Mouse (Mus musculus) stomach, embryonic 16.5 days (tissue): ENCODE measurements at regions not wholly inside any gene's neighbourhood (a gene's known extent, or its start where the extent isn't known, plus 50 kb on each side); places are given as distances from the start of the nearest gene placed in this dataset.

Experiments
- ATAC-seq: fragments of 200-750 bp; cut with Nextera tagmentation; 2 replicates; pipeline ENCODE4 v1.8.0; 2017; ENCODE audit warnings: moderate number of reproducible peaks, moderate TSS enrichment; ENCODE audit not compliant: insufficient read depth, low FRiP score
- H3K27ac ChIP-seq: fragments of 300-500 bp; sonication (generic); 2 replicates; pipeline ENCODE4 v1.5.1; 2014; ENCODE audit warnings: low read length
- H3K27me3 ChIP-seq: fragments of 300-500 bp; sonication (generic); 2 replicates; pipeline ENCODE4 v1.6.1; 2014; ENCODE audit warnings: low read length, control low read depth, mixed read lengths; ENCODE audit not compliant: control insufficient read depth, insufficient read depth
- H3K36me3 ChIP-seq: fragments of 300-500 bp; sonication (generic); 2 replicates; pipeline ENCODE4 v1.6.1; 2014; ENCODE audit warnings: low read length; ENCODE audit not compliant: control insufficient read depth, insufficient read depth
- H3K4me1 ChIP-seq: fragments of 300-500 bp; sonication (generic); 2 replicates; pipeline ENCODE4 v1.6.1; 2014; ENCODE audit warnings: low read length, control low read depth, mixed read lengths; ENCODE audit not compliant: control insufficient read depth, insufficient read depth
- H3K4me2 ChIP-seq: fragments of 300-500 bp; sonication (generic); 2 replicates; pipeline ENCODE4 v1.6.1; 2014; ENCODE audit warnings: low read depth, low read length, mixed read lengths
- H3K4me3 ChIP-seq: fragments of 300-500 bp; sonication (generic); replicated peaks from 2 replicates; pipeline ENCODE4 v1.5.1; 2014; ENCODE audit warnings: mild to moderate bottlenecking, low read length
- H3K9ac ChIP-seq: fragments of 300-500 bp; sonication (generic); 2 replicates; pipeline ENCODE4 v1.6.1; 2014; ENCODE audit warnings: low read length
- H3K9me3 ChIP-seq: fragments of 300-500 bp; sonication (generic); replicated peaks from 2 replicates; pipeline ENCODE4 v1.6.1; 2016; ENCODE audit warnings: low read length, control low read depth; ENCODE audit not compliant: control insufficient read depth
- WGBS: fragments of 180-500 bp; shearing (Covaris S2); extraction: QIAGEN DNeasy Blood & Tissue Kit; methylation state at CpG from one replicate; pipeline ENCODE4 v1.1.7; 2014; 5-methylcytosine and 5-hydroxymethylcytosine counted together

DNA sequence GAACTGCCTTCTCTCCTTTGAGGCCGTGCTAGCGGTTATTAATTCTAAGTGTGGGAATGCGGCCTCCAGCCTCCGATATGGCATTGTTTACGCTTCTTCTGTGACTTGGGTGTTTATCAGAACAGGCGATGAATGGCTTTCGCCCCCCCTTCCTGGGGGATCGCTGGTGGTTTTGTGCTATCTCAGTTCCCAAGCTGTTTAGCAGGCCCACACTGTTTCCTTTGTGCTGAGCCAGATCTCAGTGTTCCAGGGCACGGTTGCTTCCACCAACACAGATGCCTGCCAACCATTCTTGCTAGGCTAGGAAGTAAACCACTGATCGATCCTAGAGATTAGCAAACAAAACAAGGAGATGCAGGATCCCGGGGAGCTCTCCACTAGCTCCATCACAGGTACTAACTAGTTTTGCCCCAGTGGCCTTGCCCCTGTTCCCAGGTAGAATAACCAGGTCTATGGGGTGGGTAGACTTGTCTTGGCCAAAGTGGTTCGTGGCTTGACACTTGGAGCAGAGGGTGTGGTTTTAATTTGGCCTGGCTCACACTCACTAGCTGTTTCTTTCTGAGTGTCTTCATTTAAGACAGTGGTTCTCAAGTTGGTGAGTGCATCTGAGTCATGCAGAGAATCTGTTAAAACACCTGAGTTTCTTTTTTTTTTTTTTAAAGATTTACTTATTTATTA, 50.9 kb upstream of the Ahctf1 start:
- Histone ChIP-seq H3K27ac (no peak overlapping the region), H3K9me3 (no peaks in the 10 kb centered on the region), H3K36me3 (no peaks in the 10 kb centered on the region), H3K4me3 (no peak overlapping the region), H3K9ac (0 out of 2 replicates have a peak overlapping the region, but pooled peaks have one; percentile 16), H3K4me2 (0 out of 2 replicates have a peak overlapping the region, but pooled peaks have one; percentile 3), H3K27me3 (no peaks in the 10 kb centered on the region), H3K4me1 (0 out of 2 replicates have a peak, but pooled peaks cover 3% of the 10 kb centered on the region)
- ATAC-seq = no peak
- 20% methylated on average over 12 of the region's 12 CpGs for WGBS
